Mouse (Mus musculus): ENCODE measurements around the gene Oprd1. TPM values are rescaled to one million over a fixed set of nuclear protein-coding genes. Genes with fewer than 3 reads are reported as not detected.

Oprd1 gene
- total and polyA plus RNA-seq, 3 experiments, result 0.01 TPM; not detected in 2

- TF ChIP-seq CHD1 (IDR thresholded peaks at IDR 0.05; ENCODE audit: low read depth, low read length), result no peak
- TF ChIP-seq ETS1 (IDR thresholded peaks at IDR 0.05; ENCODE audit: low read depth, low read length), result no peak
- no peak for TF ChIP-seq TCF12 (IDR thresholded peaks at IDR 0.05; ENCODE audit: low read depth, low read length)
- no peak for TF ChIP-seq SIN3A (IDR thresholded peaks at IDR 0.05; ENCODE audit: low read length)
- TF ChIP-seq GATA1 (IDR thresholded peaks at IDR 0.05; ENCODE audit: low read depth, low read length), result no peak
- no peak for TF ChIP-seq NELFE (IDR thresholded peaks at IDR 0.05; ENCODE audit: low read depth, low read length)
- no peak for TF ChIP-seq NRF1 (IDR thresholded peaks at IDR 0.05; ENCODE audit: insufficient read depth, low read depth, low read length, poor library complexity, severe bottlenecking)
- no peak for TF ChIP-seq MAZ (IDR thresholded peaks at IDR 0.05; ENCODE audit: low read depth, low read length)
- no peaks in the 10 kb centered on the region for H3K79me2 ChIP-seq (ENCODE audit: control insufficient read depth, insufficient read depth, low read length, poor library complexity)
- no peak overlapping the region for H3K27ac ChIP-seq (ENCODE audit: control insufficient read depth, low read depth, low read length)
- no peak for DNase-seq (ENCODE audit: low read depth, low spot score)
- H3K36me3 ChIP-seq (ENCODE audit: control insufficient read depth in 1 of 2, insufficient read depth in 2 of 2, low read length in 2 of 2), result peaks cover 0 to 2% of the 10 kb centered on the region in 2 experiments; a peak in 1 of 4 replicates
- H3K9ac ChIP-seq (ENCODE audit: control insufficient read depth, low read depth, low read length, poor library complexity, severe bottlenecking), result no peak overlapping the region
- H3K4me1 ChIP-seq (ENCODE audit: control insufficient read depth in 1 of 2, insufficient read depth in 2 of 2, low read length in 2 of 2), result peaks cover 7 to 9% of the 10 kb centered on the region in 2 experiments; a peak in 3 of 4 replicates
- peaks cover 2 to 3% of the 10 kb centered on the region in 2 experiments for H3K27me3 ChIP-seq (ENCODE audit: control insufficient read depth in 1 of 2, insufficient read depth in 2 of 2, low read length in 2 of 2)
- no peaks in the 10 kb centered on the region for H3K9me3 ChIP-seq (replicated peaks; ENCODE audit: insufficient read depth, low read length)
- no peak overlapping the region for H3K4me3 ChIP-seq (ENCODE audit: control insufficient read depth in 1 of 2, insufficient read depth in 1 of 2, low read depth in 2 of 2, low read length in 2 of 2)
Measured at GRCm38 (mm10) chr4:132127091-132127490, 17.2 kb downstream of the Oprd1 start.

- Histone ChIP-seq H3K9ac (ENCODE audit: control insufficient read depth, low read depth, low read length, poor library complexity, severe bottlenecking) (no peak overlapping the region), H3K36me3 (ENCODE audit: control insufficient read depth in 1 of 2, insufficient read depth in 2 of 2, low read length in 2 of 2) (no peaks in the 10 kb centered on the region), H3K27ac (ENCODE audit: control insufficient read depth, low read depth, low read length) (no peak overlapping the region), H3K4me1 (ENCODE audit: control insufficient read depth in 1 of 2, insufficient read depth in 2 of 2, low read length in 2 of 2) (no peaks in the 10 kb centered on the region), H3K79me2 (ENCODE audit: control insufficient read depth, insufficient read depth, low read length, poor library complexity) (no peaks in the 10 kb centered on the region), H3K4me3 (ENCODE audit: control insufficient read depth in 1 of 2, insufficient read depth in 1 of 2, low read depth in 2 of 2, low read length in 2 of 2) (no peak overlapping the region), H3K27me3 (ENCODE audit: control insufficient read depth in 1 of 2, insufficient read depth in 2 of 2, low read length in 2 of 2) (peaks cover 6% of the 10 kb centered on the region in 2 experiments), H3K9me3 (replicated peaks; ENCODE audit: insufficient read depth, low read length) (no peaks in the 10 kb centered on the region)
- no peak for DNase-seq (ENCODE audit: low read depth, low spot score)
- TF ChIP-seq RAD21 (IDR thresholded peaks at IDR 0.05; ENCODE audit: low read depth, low read length), result no peak
Measured at GRCm38 (mm10) chr4:132123166-132123565, 21.1 kb downstream of the Oprd1 start.

DNA sequence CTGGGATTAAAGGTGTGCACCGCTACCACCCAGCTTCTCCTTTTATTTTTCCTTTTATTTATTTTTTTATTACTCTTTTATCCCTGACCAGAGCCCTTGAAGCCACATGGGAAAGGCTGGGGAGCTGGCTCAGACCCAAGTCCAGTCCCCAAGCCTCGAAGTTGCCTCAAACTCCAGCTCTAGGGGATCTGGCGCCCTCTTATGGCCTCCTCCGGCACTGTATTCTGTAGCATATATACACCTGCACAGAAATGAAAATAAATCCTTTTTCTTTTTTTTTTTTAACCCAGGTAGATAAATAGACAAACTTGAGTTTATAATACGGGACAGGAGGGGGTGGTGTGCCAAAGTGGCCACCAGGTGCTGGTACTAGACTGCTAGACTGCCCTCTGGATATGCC is 22.6 kb downstream of the Oprd1 start:
- no peak for TF ChIP-seq ZMIZ1 (IDR thresholded peaks at IDR 0.05; ENCODE audit: low read depth, low read length)
- TF ChIP-seq CTCF (IDR thresholded peaks at IDR 0.05 in 2 of 3, conservative IDR thresholded peaks at IDR 0.05 in 1 of 3; ENCODE audit: control insufficient read depth in 1 of 3, insufficient read depth in 1 of 3, low read depth in 2 of 3, low read length in 3 of 3, poor library complexity in 1 of 3, severe bottlenecking in 1 of 3), result peak; percentile 53 to 63 (median 58)
- no peak for TF ChIP-seq MYC (IDR thresholded peaks at IDR 0.05; ENCODE audit: low read depth, low read length)
- TF ChIP-seq SMC3 (IDR thresholded peaks at IDR 0.05; ENCODE audit: low read depth, low read length), result peak; percentile 47
- TF ChIP-seq EP300 (IDR thresholded peaks at IDR 0.05; ENCODE audit: low read depth in 1 of 2, low read length in 2 of 2), result no peak
- TF ChIP-seq JUND (IDR thresholded peaks at IDR 0.05; ENCODE audit: low read depth, low read length), result no peak
- peak; percentile 36 for TF ChIP-seq RAD21 (IDR thresholded peaks at IDR 0.05; ENCODE audit: low read depth, low read length)
- TF ChIP-seq ZC3H11A (IDR thresholded peaks at IDR 0.05; ENCODE audit: low read depth, low read length), result no peak
- peaks cover 9 to 10% of the 10 kb centered on the region in 2 experiments for H3K27me3 ChIP-seq (ENCODE audit: control insufficient read depth in 1 of 2, insufficient read depth in 2 of 2, low read length in 2 of 2)
- no peak for DNase-seq (ENCODE audit: low read depth, low spot score)

More for the DNA sequence above, 22.6 kb downstream of the Oprd1 start:
- Histone ChIP-seq H3K79me2 (ENCODE audit: control insufficient read depth, insufficient read depth, low read length, poor library complexity) (no peaks in the 10 kb centered on the region), H3K27ac (ENCODE audit: control insufficient read depth, low read depth, low read length) (no peak overlapping the region), H3K4me3 (ENCODE audit: control insufficient read depth in 1 of 2, insufficient read depth in 1 of 2, low read depth in 2 of 2, low read length in 2 of 2) (no peak overlapping the region), H3K36me3 (ENCODE audit: control insufficient read depth in 1 of 2, insufficient read depth in 2 of 2, low read length in 2 of 2) (no peaks in the 10 kb centered on the region), H3K4me1 (ENCODE audit: control insufficient read depth in 1 of 2, insufficient read depth in 2 of 2, low read length in 2 of 2) (no peaks in the 10 kb centered on the region), H3K9me3 (replicated peaks; ENCODE audit: insufficient read depth, low read length) (no peaks in the 10 kb centered on the region), H3K9ac (ENCODE audit: control insufficient read depth, low read depth, low read length, poor library complexity, severe bottlenecking) (no peak overlapping the region)
